Mouse (Mus musculus) adrenal gland, postnatal 25 days (tissue): ENCODE results near the gene Zc3h4. TPM values are rescaled to one million over a fixed set of nuclear protein-coding genes. Genes with fewer than 3 reads are reported as not detected.

ENCODE experiments used
- DNase-seq: peaks from one replicate; pipeline ENCODE4 v3.0.0; 2021; ENCODE audit warnings: mixed read lengths
- total RNA-seq: library from RNA; stranded (reverse); gene quantifications from 2 replicates; pipeline ENCODE4 v1.2.3, GENCODE M21; 2021

The Zc3h4 gene
- total RNA-seq, 1 experiment from 2014 or later: 57.3 TPM

GRCm38 (mm10) chr7:16433352-16433971 is 32.8 kb downstream of the Zc3h4 start:
- no peak for DNase-seq

GRCm38 (mm10) chr7:16435088-16435487 is 34.4 kb downstream of the Zc3h4 start:
- no peak for DNase-seq

- no peak for DNase-seq
Measured at GRCm38 (mm10) chr7:16441241-16441640, 40.5 kb downstream of the Zc3h4 start.

GRCm38 (mm10) chr7:16451656-16452055 is 50.9 kb downstream of the Zc3h4 start:
- peak; percentile 35 for DNase-seq

- DNase-seq: peak; percentile 88
Measured at GRCm38 (mm10) chr7:16452587-16453073, 51.9 kb downstream of the Zc3h4 start, which contains the start of gene Tmem160. Gene Tmem160, plus strand, starts transcription at chr7:16452779.

- DNase-seq: peak; percentile 50
Measured at GRCm38 (mm10) chr7:16453118-16453711, 52.5 kb downstream of the Zc3h4 start.

GRCm38 (mm10) chr7:16455016-16455415 is 54.3 kb downstream of the Zc3h4 start:
- no peak for DNase-seq

GRCm38 (mm10) chr7:16456289-16456688 is 55.6 kb downstream of the Zc3h4 start:
- no peak for DNase-seq

- no peak for DNase-seq
Measured at GRCm38 (mm10) chr7:16460566-16460965, 59.9 kb downstream of the Zc3h4 start.

- no peak for DNase-seq
Measured at GRCm38 (mm10) chr7:16461151-16461550, 60.4 kb downstream of the Zc3h4 start.

GRCm38 (mm10) chr7:16461705-16462104 is 61.0 kb downstream of the Zc3h4 start:
- DNase-seq: no peak

GRCm38 (mm10) chr7:16463214-16463613 is 62.5 kb downstream of the Zc3h4 start:
- peak; percentile 78 for DNase-seq

GRCm38 (mm10) chr7:16465160-16465559 is 64.5 kb downstream of the Zc3h4 start:
- DNase-seq: peak; percentile 69

- no peak for DNase-seq
Measured at GRCm38 (mm10) chr7:16465568-16465967, 64.9 kb downstream of the Zc3h4 start.

GRCm38 (mm10) chr7:16466565-16466964 is 65.9 kb downstream of the Zc3h4 start:
- DNase-seq: no peak

- DNase-seq: no peak
Measured at GRCm38 (mm10) chr7:16468115-16468514, 67.4 kb downstream of the Zc3h4 start.

- no peak for DNase-seq
Measured at GRCm38 (mm10) chr7:16471549-16471948, 70.8 kb downstream of the Zc3h4 start.

GRCm38 (mm10) chr7:16472116-16472709 is 71.5 kb downstream of the Zc3h4 start:
- DNase-seq: no peak

- no peak for DNase-seq
Measured at GRCm38 (mm10) chr7:16473847-16474246, 73.1 kb downstream of the Zc3h4 start.

GRCm38 (mm10) chr7:16474445-16474844 is 73.7 kb downstream of the Zc3h4 start:
- DNase-seq: peak; percentile 42

- DNase-seq: no peak
Measured at GRCm38 (mm10) chr7:16475321-16475720, 74.6 kb downstream of the Zc3h4 start.

GRCm38 (mm10) chr7:16475764-16476599 is 75.3 kb downstream of the Zc3h4 start:
- no peak for DNase-seq

GRCm38 (mm10) chr7:16476600-16476989 is 75.9 kb downstream of the Zc3h4 start:
- peak; percentile 23 for DNase-seq
